Mouse (Mus musculus): ENCODE measurements around the gene Phb2.

DNA sequence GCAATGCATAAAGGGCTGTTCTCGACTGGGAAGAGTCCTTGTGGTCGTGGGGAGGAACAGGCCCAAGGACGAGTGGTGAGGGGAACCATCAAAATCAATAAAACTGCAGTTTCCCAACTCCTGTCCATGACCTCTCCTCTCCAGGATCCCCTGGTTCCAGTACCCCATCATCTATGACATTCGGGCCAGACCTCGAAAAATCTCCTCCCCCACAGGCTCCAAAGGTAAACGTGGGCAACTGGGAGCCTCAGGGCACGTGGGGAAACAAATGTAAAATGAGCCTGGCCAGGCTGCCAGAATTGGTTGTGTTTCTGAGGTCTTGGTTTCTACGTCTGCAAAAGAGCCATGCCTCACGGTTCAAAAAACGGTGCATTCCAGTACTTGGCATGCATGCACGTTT lies 782 bp downstream of the Phb2 start:
- no peak for TF ChIP-seq CTCF (IDR thresholded peaks at IDR 0.05; ENCODE audit: control insufficient read depth, insufficient read depth, insufficient replicate concordance, low read depth, low read length)
- no peak for TF ChIP-seq POLR2A (IDR thresholded peaks at IDR 0.05; ENCODE audit: control insufficient read depth, low read depth, low read length)
